Mouse (Mus musculus): ENCODE measurements around the gene Bnc2.

DNA sequence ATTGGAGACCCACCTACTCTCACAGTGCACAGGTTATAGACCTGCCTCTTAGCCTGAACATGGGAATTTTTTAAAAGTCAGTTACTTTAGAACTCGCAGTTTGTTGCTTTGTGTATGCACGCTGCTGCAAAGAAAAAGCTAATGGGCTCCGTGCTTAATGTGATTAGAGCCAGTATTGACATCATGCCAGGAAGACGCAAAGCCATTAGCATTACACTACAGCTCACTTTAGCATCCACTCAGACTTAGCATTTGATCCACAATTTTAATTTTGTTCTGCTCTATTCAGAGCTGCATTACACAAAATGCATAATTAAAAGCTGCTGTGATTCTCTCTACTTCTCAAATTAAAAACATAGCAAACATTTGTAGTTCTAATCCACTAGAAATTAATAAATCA lies 350.7 kb downstream of the Bnc2 start:
- TF ChIP-seq POLR2A (IDR thresholded peaks at IDR 0.05; ENCODE audit: insufficient read length, low read depth), result no peak
- no peak for TF ChIP-seq USF1 (IDR thresholded peaks at IDR 0.05; ENCODE audit: low read depth)
- no peak for TF ChIP-seq MAX (IDR thresholded peaks at IDR 0.05; ENCODE audit: low read depth)
- TF ChIP-seq MYOD1 (IDR thresholded peaks at IDR 0.05; ENCODE audit: control insufficient read depth in 1 of 3, insufficient read length in 2 of 3, low read depth in 2 of 3), result no peak
- no peak for TF ChIP-seq CEBPB (IDR thresholded peaks at IDR 0.05; ENCODE audit: insufficient read depth, poor library complexity, severe bottlenecking)
- TF ChIP-seq POLR2AphosphoS2 (IDR thresholded peaks at IDR 0.05; ENCODE audit: insufficient read length, low read depth), result no peak
- TF ChIP-seq TCF12 (IDR thresholded peaks at IDR 0.05; ENCODE audit: insufficient read depth, poor library complexity, severe bottlenecking), result no peak
